In genomic region chr2:30667468-30667867, GRCm38 (mm10) we compare ENCODE assay signal across 10 mouse cellular contexts.
A peak's percentile ranks its signal among the peaks of the same experiment; 100 is the strongest.
DNase-seq lines count a peak whose midpoint lies in the region; ATAC-seq lines count a peak whose summit lies in the region.
"Had no signal": no experiment of that assay in that cellular context is flagged by ENCODE, and none has a peak within 500 bp of the region (broad histone marks: within the 10 kb centered on the region; RNA-seq: fewer than 3 reads in every experiment).

No protein-coding gene starts in this region.

- DNase-seq in kidney, postnatal 10 days = no peak
- DNase-seq in heart, postnatal 25 days (ENCODE audit: low spot score) = peak; percentile 46
- DNase-seq in gastrocnemius, postnatal 4 days (ENCODE audit: low spot score in 2 of 2) = no peak
- DNase-seq in layer of hippocampus, postnatal 25 days (ENCODE audit: extremely low spot score in 1 of 2, low spot score in 1 of 2) = no peak
- no peak for DNase-seq in ovary, postnatal 14 days (ENCODE audit: low spot score)
- DNase-seq: B cell, adult 2 months; kidney, adult 18-20 months had no signal

- H3K4me3 ChIP-seq in kidney, embryonic 16.5 days (ENCODE audit: low read length) = no peak overlapping the region
- H3K4me3 ChIP-seq in forebrain, embryonic 13.5 days = no peak overlapping the region
- no peak overlapping the region for H3K4me3 ChIP-seq in midbrain, embryonic 16.5 days (ENCODE audit: low read depth, low read length)

- ATAC-seq in kidney, embryonic 16.5 days (ENCODE audit: low FRiP score, low TSS enrichment) = no peak
- ATAC-seq in forebrain, embryonic 13.5 days = peak; percentile 53; the same call in 1 of the 2 replicates
- ATAC-seq in midbrain, embryonic 16.5 days = no peak

- H3K4me2 ChIP-seq in kidney, embryonic 16.5 days (replicated peaks; ENCODE audit: low read depth, low read length) = no peak overlapping the region
- peak overlapping the region; percentile 8; the same call in 1 of the 2 replicates for H3K4me2 ChIP-seq in forebrain, embryonic 13.5 days
- no peak overlapping the region for H3K4me2 ChIP-seq in midbrain, embryonic 16.5 days (ENCODE audit: low read length)

- 27% methylated on average over 8 of the region's 8 CpGs for WGBS in kidney, embryonic 16.5 days
- WGBS in forebrain, embryonic 13.5 days = 3% methylated on average over 8 of the region's 8 CpGs
- 7% methylated on average over 8 of the region's 8 CpGs for WGBS in midbrain, embryonic 16.5 days

- intact Hi-C loops in heart, postnatal 25 days (cut with DNase I) = no loop called here

- peaks cover 25% of the 10 kb centered on the region for H3K4me1 ChIP-seq in kidney, embryonic 16.5 days (ENCODE audit: insufficient read depth, low read length)
- peaks cover 56% of the 10 kb centered on the region for H3K4me1 ChIP-seq in forebrain, embryonic 13.5 days
- peaks cover 6% of the 10 kb centered on the region; the same call in 1 of the 2 replicates for H3K4me1 ChIP-seq in midbrain, embryonic 16.5 days (ENCODE audit: control insufficient read depth, insufficient read depth, low read length)

- no peaks in the 10 kb centered on the region for H3K27me3 ChIP-seq in kidney, embryonic 16.5 days (ENCODE audit: insufficient read depth, low read length)
- no peaks in the 10 kb centered on the region for H3K27me3 ChIP-seq in forebrain, embryonic 13.5 days
- H3K27me3 ChIP-seq in midbrain, embryonic 16.5 days (ENCODE audit: control insufficient read depth, insufficient read depth, low read depth, low read length) = no peaks in the 10 kb centered on the region

- H3K27ac ChIP-seq in kidney, embryonic 16.5 days (ENCODE audit: low read length) = no peak overlapping the region
- H3K27ac ChIP-seq in forebrain, embryonic 13.5 days = peak overlapping the region; percentile 84
- H3K27ac ChIP-seq in midbrain, embryonic 16.5 days (ENCODE audit: low read length) = peak overlapping the region; percentile 63; the same call in 1 of the 2 replicates

- H3K36me3 ChIP-seq in kidney, embryonic 16.5 days (ENCODE audit: insufficient read depth, low read length) = no peaks in the 10 kb centered on the region
- no peaks in the 10 kb centered on the region for H3K36me3 ChIP-seq in forebrain, embryonic 13.5 days (ENCODE audit: poor library complexity, severe bottlenecking)
- no peaks in the 10 kb centered on the region for H3K36me3 ChIP-seq in midbrain, embryonic 16.5 days (ENCODE audit: control insufficient read depth, insufficient read depth, low read length)

- H3K9me3 ChIP-seq in kidney, embryonic 16.5 days (ENCODE audit: low read length) = no peaks in the 10 kb centered on the region
- H3K9me3 ChIP-seq in forebrain, embryonic 13.5 days (replicated peaks) = no peaks in the 10 kb centered on the region
- no peaks in the 10 kb centered on the region for H3K9me3 ChIP-seq in midbrain, embryonic 16.5 days (replicated peaks; ENCODE audit: control insufficient read depth, low read length, poor library complexity, severe bottlenecking)

- H3K9ac ChIP-seq in kidney, embryonic 16.5 days (replicated peaks; ENCODE audit: low read length) = peak overlapping the region; percentile 18; the same call in 1 of the 2 replicates
- peak overlapping the region; percentile 52; the same call in 1 of the 2 replicates for H3K9ac ChIP-seq in forebrain, embryonic 13.5 days
- peak overlapping the region; percentile 5; the same call in 1 of the 2 replicates for H3K9ac ChIP-seq in midbrain, embryonic 16.5 days (ENCODE audit: low read depth, low read length)
